Mouse (Mus musculus) T-helper 17 cell (primary cell): ENCODE data around the gene Tbpl1.

Source experiments
- in situ Hi-C, 2 experiments: fragments of 300-600 bp; cut with MboI, MseI; formaldehyde crosslinking; loops; 1 replicate in 1 of 2; 2 replicates in 1 of 2; pipeline ENCODE4 v1.15.1; 2025; ENCODE audit warnings: high pct_unique_total_duplicates in 2 of 2

Gene Tbpl1

GRCm38 (mm10) chr10:22712955-22713354 lies 18.8 kb downstream of the Tbpl1 start:
- in situ Hi-C loops: loop anchor here in 1 of 2 experiments (10.0 to 25.0 kb wide), 2 partner anchors 1018 to 1301 kb away; no protein-coding TSS in a partner anchor

GRCm38 (mm10) chr10:22710173-22710777 lies 21.5 kb downstream of the Tbpl1 start:
- in situ Hi-C loops: loop anchor here in 1 of 2 experiments (10.0 to 25.0 kb wide), 2 partner anchors 1015 to 1298 kb away; no protein-coding TSS in a partner anchor

- in situ Hi-C loops: loop anchor here in 1 of 2 experiments (10.0 to 25.0 kb wide), 2 partner anchors 1296 to 1396 kb away; partner anchors contain the start of genes Taar8c and Taar9
Measured at GRCm38 (mm10) chr10:22708190-22708843, 23.4 kb downstream of the Tbpl1 start.

- in situ Hi-C loops: loop anchor here in 1 of 2 experiments (10.0 to 25.0 kb wide), 2 partner anchors 1292 to 1401 kb away; partner anchors contain the start of genes Taar8c and Taar9
Measured at GRCm38 (mm10) chr10:22703844-22704243, 27.9 kb downstream of the Tbpl1 start.

GRCm38 (mm10) chr10:22701485-22702315 lies 30.0 kb downstream of the Tbpl1 start:
- in situ Hi-C loops: loop anchor here in 1 of 2 experiments (10.0 to 25.0 kb wide), 2 partner anchors 1289 to 1403 kb away; partner anchors contain the start of genes Taar8c and Taar9

- in situ Hi-C loops: loop anchor here in 1 of 2 experiments (10.0 to 25.0 kb wide), 2 partner anchors 1288 to 1404 kb away; partner anchors contain the start of genes Taar8c and Taar9
Measured at GRCm38 (mm10) chr10:22700773-22701172, 31.0 kb downstream of the Tbpl1 start.

GRCm38 (mm10) chr10:22699487-22700335 lies 32.0 kb downstream of the Tbpl1 start:
- in situ Hi-C loops: loop anchor here in 1 of 2 experiments (10.0 to 25.0 kb wide), 3 partner anchors 575 to 1405 kb away; partner anchors contain the start of genes Taar8c and Taar9

GRCm38 (mm10) chr10:22698158-22698953 lies 33.4 kb downstream of the Tbpl1 start:
- in situ Hi-C loops: loop anchor here in 1 of 2 experiments (10.0 kb wide), 1 partner anchor 574 kb away; no protein-coding TSS in a partner anchor

GRCm38 (mm10) chr10:22696864-22697263 lies 34.9 kb downstream of the Tbpl1 start:
- in situ Hi-C loops: loop anchor here in 1 of 2 experiments (10.0 kb wide), 1 partner anchor 572 kb away; no protein-coding TSS in a partner anchor

GRCm38 (mm10) chr10:22696236-22696635 lies 35.5 kb downstream of the Tbpl1 start:
- in situ Hi-C loops: loop anchor here in 1 of 2 experiments (10.0 kb wide), 1 partner anchor 571 kb away; no protein-coding TSS in a partner anchor

- in situ Hi-C loops: loop anchor here in 1 of 2 experiments (10.0 kb wide), 1 partner anchor 999 kb away; no protein-coding TSS in a partner anchor
Measured at GRCm38 (mm10) chr10:22675848-22676630, 55.7 kb downstream of the Tbpl1 start.

- in situ Hi-C loops: loop anchor here in 1 of 2 experiments (10.0 kb wide), 1 partner anchor 1001 kb away; no protein-coding TSS in a partner anchor
Measured at GRCm38 (mm10) chr10:22674176-22674575, 57.6 kb downstream of the Tbpl1 start.

GRCm38 (mm10) chr10:22668509-22668908 lies 63.2 kb downstream of the Tbpl1 start:
- in situ Hi-C loops: loop anchor here in 1 of 2 experiments (10.0 kb wide), 1 partner anchor 386 kb away; no protein-coding TSS in a partner anchor

GRCm38 (mm10) chr10:22660286-22661000 lies 71.3 kb downstream of the Tbpl1 start:
- in situ Hi-C loops: loop anchor here in 1 of 2 experiments (10.0 kb wide), 1 partner anchor 394 kb away; no protein-coding TSS in a partner anchor

- in situ Hi-C loops: no loop called here
Measured at GRCm38 (mm10) chr10:22659386-22659725, 72.4 kb downstream of the Tbpl1 start.

GRCm38 (mm10) chr10:22658534-22659385 lies 73.0 kb downstream of the Tbpl1 start:
- in situ Hi-C loops: no loop called here
